Mouse (Mus musculus): ENCODE results near the gene Nacc1. TPM values are rescaled to one million over a fixed set of nuclear protein-coding genes. Genes with fewer than 3 reads are reported as not detected.

Gene Nacc1
- total RNA-seq (2021): 10 to 100 TPM; 94.8 to 95.5 TPM
- long read RNA-seq, full-length matches to known transcripts: 77 of 141 reads
- long read RNA-seq, partial matches to known transcripts: 6 of 141 reads
- long read RNA-seq, other reads (novel, unspliced or antisense): 58 of 141 reads

- DNase-seq (ENCODE audit: low spot score in 2 of 2): peak; percentile 75 to 86
These were observed at the start of gene Nacc1 for GRCm38 (mm10) chr8:84687705-84688100. Gene Nacc1, minus strand, starts transcription at chr8:84687862.

- DNase-seq (ENCODE audit: low spot score in 2 of 2): no peak
These were observed 48.9 kb upstream of the Nacc1 start for GRCm38 (mm10) chr8:84736521-84736920.

DNA sequence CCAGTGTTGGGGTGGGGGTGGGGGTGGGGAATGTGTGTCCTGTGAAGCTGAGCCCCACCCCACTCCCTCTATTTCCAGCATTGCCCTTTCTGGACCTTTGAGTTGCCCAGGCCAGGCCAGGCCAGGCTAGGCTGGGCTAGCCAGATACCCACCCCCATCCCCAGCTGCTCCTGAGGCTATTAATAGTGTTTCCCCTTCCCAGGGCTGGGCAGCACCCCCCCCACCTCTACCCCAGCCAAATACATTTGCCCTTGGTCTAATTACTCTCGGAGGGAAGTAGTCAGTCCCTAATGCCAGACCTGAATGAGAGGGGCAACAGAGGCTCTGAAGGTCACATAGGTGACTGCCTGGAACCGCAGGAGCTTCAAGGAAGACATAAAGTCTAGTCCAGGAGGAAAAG lies 47.9 kb upstream of the Nacc1 start:
- DNase-seq (ENCODE audit: low spot score in 2 of 2): no peak

DNA sequence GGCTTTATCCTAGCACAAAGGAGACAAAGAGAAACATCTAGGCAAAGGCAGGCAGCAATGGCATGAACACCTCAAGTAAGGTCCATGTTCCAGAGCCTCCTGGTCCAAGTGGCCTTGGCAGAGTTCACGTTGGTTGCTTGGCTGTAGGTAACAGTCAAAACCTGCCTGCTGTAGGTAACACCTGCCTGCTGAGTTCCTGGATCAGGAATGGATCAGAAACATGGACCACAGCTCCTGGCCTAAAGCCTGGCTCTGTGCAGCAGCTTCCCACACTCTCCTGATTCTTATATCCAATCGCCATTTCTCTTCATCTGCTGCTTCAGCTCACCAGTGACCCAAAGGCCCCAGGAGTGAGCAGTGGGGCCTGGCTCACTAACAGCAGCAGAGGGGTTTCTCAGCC lies 47.0 kb upstream of the Nacc1 start:
- no peak for DNase-seq (ENCODE audit: low spot score in 2 of 2)

DNA sequence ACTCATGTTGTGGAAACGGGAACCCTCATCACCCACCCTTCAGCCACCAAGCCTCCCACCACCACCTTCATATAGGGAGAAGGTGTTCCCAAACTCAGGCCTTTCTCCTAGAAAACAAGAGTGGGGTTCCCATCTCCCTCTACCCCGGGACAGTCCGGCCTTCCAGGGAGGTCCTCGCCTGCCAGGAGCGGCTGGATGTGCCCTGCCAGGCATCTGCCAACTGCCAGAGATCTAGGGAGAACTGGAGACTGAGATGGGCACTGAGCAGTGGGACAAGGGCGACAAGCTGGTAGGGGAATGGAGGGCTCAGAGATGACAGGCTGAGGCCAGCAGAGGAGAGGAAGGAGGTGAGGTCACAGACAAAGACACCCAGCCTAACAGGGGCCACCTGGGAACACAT lies 46.3 kb upstream of the Nacc1 start:
- no peak for DNase-seq (ENCODE audit: low spot score in 2 of 2)

- no peak for DNase-seq (ENCODE audit: low spot score in 2 of 2)
These were observed 45.3 kb upstream of the Nacc1 start for GRCm38 (mm10) chr8:84732996-84733395.

DNA sequence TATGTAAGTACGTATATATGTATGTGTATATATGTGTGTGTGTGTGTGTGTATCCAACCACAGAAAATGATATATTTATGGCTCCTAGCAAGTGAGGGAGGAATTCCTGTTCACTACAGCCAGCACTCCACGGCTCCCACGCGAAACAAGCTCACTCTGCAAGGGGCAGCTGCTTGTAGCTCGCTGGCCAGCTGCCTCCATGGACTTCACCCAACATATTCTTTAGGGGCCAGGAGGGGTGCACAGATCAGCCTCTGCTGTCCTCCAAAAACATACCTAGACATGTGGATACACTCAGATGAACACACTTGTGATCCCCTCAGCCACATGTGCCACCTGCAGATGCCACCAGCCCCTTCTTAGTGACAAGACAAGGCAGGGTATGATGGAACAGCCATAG lies 44.9 kb upstream of the Nacc1 start:
- no peak for DNase-seq (ENCODE audit: low spot score in 2 of 2)

DNA sequence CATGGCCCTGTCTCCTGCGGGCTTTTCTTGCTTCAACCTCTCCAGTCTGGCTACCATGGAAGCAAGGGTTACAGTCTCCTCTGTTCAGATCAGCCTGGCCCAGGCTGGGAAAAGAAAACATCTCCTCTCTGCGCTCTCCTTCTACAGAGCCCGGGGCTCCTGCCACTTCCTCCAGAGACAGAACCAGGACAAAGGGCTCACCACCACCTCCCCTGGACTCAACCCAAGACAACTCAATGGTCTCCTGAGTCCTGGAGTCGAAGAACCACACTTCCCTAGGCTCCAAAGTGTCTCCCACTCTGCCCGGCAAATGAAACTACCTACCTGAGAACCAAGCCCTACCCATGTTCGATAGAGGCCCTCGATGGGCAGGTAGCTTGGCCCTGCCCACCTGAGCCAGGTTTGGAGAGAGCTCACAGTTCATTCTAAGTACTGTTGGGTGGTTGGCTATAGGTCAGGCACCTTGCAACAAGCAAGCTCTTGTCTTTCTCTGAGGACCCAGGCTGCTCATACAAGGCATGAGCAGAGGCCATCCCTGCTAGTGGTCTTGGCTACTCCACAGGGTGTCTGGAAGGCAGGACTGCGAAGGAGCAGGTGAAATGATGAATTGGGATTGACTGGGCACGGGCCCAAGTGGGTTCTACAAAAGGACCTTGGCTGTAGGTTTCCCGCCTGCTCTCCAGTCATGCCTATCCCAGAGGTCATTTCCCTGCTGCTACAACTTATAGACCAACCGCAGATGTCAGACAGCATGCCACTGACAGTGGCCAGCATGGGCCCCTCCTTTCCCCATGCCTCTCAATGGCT lies 43.9 kb upstream of the Nacc1 start:
- no peak for DNase-seq (ENCODE audit: low spot score in 2 of 2)

GRCm38 (mm10) chr8:84730541-84731370 lies 43.1 kb upstream of the Nacc1 start:
- DNase-seq (ENCODE audit: low spot score in 2 of 2): no peak

DNA sequence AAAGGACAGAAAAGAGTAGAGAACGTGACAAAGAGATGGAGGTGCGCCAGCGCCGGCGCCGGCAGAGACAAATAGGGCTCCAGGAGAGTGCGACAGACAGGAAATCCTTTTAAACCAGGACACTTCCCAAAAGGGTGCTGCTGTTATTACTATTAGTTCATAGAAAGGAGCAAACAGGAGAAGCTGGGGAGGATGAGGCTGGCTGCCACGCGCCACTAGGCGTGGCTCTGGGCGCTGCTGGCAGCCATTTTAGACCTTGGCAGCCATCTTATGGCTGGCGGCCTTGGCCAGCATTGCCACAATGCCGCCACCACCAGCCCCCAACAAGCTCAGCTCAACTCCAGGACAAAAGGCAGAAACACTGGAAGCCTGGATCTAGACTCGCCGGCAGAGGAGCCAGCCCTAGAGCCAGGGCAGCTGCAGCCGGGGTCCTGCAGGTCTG lies 42.3 kb upstream of the Nacc1 start:
- DNase-seq (ENCODE audit: low spot score in 2 of 2): peak in 1 of 2 experiments; percentile 65

- peak in 1 of 2 experiments; percentile 66 for DNase-seq (ENCODE audit: low spot score in 2 of 2)
These were observed 40.8 kb upstream of the Nacc1 start for GRCm38 (mm10) chr8:84728474-84728873.

- peak in 1 of 2 experiments; percentile 75 for DNase-seq (ENCODE audit: low spot score in 2 of 2)
These were observed 38.2 kb upstream of the Nacc1 start for GRCm38 (mm10) chr8:84725941-84726259.

- DNase-seq (ENCODE audit: low spot score in 2 of 2): no peak
These were observed 37.7 kb upstream of the Nacc1 start for GRCm38 (mm10) chr8:84725246-84725940.

GRCm38 (mm10) chr8:84724683-84725082 lies 37.0 kb upstream of the Nacc1 start:
- DNase-seq (ENCODE audit: low spot score in 2 of 2): no peak

DNA sequence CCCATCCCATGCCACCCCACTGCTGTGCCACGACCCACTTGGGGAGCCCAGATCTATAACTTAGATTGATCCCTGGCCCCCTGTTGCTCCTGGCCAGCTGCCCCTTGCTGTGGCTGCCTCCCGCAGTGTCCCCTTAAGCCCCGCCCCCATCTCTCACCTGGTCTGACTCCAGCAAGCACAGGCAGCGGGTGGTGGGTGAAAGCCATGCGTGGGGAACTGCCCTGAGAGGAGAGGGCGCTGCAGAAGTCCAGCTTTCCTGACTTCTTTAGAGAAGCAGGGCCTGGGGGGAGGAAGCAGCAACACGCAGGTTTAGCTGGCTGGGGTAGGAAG lies 35.9 kb upstream of the Nacc1 start:
- no peak for DNase-seq (ENCODE audit: low spot score in 2 of 2)

DNA sequence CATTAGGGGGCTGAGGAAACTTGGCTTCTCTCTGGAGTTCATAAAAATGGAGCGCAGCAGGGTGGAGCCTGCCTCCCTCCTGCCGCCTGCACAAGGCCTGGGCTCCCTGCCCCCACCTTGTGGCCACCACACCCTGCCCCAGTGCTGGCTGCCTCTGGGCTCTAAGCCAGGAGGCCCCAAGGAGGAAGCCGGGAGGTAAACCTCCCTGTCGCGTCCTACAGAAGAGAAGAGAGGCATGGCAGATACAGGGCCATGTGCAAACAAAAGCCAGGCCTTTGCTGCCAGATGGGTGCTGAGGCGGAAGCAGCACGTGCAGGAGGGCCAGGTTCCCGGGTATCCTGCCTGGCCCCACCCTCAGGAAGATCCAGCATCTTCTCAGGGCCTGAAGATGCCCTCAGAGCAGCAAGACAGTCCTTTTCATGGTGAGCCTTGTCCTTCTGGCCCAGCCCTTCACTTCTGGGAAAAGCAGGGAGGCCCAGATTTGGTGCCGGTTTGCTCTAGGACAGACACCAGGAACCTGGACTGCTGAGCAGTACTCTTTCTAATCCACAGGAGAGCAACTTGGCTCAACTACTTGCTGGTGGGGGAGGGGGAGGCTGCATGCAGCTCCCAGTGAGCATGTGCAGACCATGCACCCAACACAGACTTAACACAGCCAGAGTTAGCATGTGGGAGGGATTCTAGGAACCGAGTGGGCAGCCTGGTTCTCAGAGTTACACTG lies 35.3 kb upstream of the Nacc1 start, which contains the start of gene G430095P16Rik:
G430095P16Rik (plus strand) TSS at position 158 of the 721 bp plus-strand sequence.
- peak in 1 of 2 experiments; percentile 82 for DNase-seq (ENCODE audit: low spot score in 2 of 2)

GRCm38 (mm10) chr8:84722530-84722849 lies 34.8 kb upstream of the Nacc1 start:
- no peak for DNase-seq (ENCODE audit: low spot score in 2 of 2)

- DNase-seq (ENCODE audit: low spot score in 2 of 2): no peak
These were observed 31.5 kb upstream of the Nacc1 start for GRCm38 (mm10) chr8:84718959-84719690.

- no peak for DNase-seq (ENCODE audit: low spot score in 2 of 2)
These were observed 30.8 kb upstream of the Nacc1 start for GRCm38 (mm10) chr8:84718476-84718875.

GRCm38 (mm10) chr8:84716790-84717189 lies 29.1 kb upstream of the Nacc1 start:
- DNase-seq (ENCODE audit: low spot score in 2 of 2): no peak

Measured in layer of hippocampus, adult 18-20 months (tissue).